Mouse (Mus musculus) hindbrain, embryonic 10.5 days (tissue): ENCODE measurements around the gene Tjap1. TPM values are rescaled to one million over a fixed set of nuclear protein-coding genes. Genes with fewer than 3 reads are reported as not detected.

Experiments
- DNase-seq: peaks from one replicate; pipeline ENCODE4 v3.0.0-alpha.2; 2017; ENCODE audit warnings: low spot score
- H3K27ac ChIP-seq: fragments of 300-500 bp; sonication (generic); 2 replicates; pipeline ENCODE4 v1.5.1; 2016; ENCODE audit warnings: mild to moderate bottlenecking, moderate library complexity
- H3K27me3 ChIP-seq: fragments of 300-500 bp; sonication (generic); 2 replicates; pipeline ENCODE4 v1.6.1; 2016; ENCODE audit warnings: mild to moderate bottlenecking; ENCODE audit not compliant: poor library complexity, insufficient read depth, severe bottlenecking
- H3K36me3 ChIP-seq: fragments of 300-500 bp; sonication (generic); 2 replicates; pipeline ENCODE4 v1.6.1; 2016; ENCODE audit warnings: mild to moderate bottlenecking, moderate library complexity
- H3K4me1 ChIP-seq: fragments of 300-500 bp; sonication (generic); replicated peaks from 2 replicates; pipeline ENCODE4 v1.6.1; 2016; ENCODE audit warnings: mild to moderate bottlenecking
- H3K4me3 ChIP-seq: fragments of 300-500 bp; sonication (generic); 2 replicates; pipeline ENCODE4 v1.5.1; 2016; ENCODE audit warnings: mild to moderate bottlenecking, moderate library complexity
- H3K9me3 ChIP-seq: fragments of 300-500 bp; sonication (generic); 2 replicates; pipeline ENCODE4 v1.6.1; 2016; ENCODE audit warnings: mild to moderate bottlenecking, moderate library complexity
- WGBS: fragments of 180-500 bp; shearing (Covaris S2); methylation state at CpG from one replicate; pipeline ENCODE4 v1.1.7; 2016; 5-methylcytosine and 5-hydroxymethylcytosine counted together
- polyA plus RNA-seq: library from polyadenylated mRNA; unstranded; fragments of >200 nt; fragmentation: Nextera tagmentation; extraction: Ambion mirVana; gene quantifications from 2 replicates; pipeline ENCODE4 v1.2.1, GENCODE M21; 2016

Tjap1 gene
- polyA plus RNA-seq, 1 experiment from 2014 or later, result 60.1 TPM

DNA sequence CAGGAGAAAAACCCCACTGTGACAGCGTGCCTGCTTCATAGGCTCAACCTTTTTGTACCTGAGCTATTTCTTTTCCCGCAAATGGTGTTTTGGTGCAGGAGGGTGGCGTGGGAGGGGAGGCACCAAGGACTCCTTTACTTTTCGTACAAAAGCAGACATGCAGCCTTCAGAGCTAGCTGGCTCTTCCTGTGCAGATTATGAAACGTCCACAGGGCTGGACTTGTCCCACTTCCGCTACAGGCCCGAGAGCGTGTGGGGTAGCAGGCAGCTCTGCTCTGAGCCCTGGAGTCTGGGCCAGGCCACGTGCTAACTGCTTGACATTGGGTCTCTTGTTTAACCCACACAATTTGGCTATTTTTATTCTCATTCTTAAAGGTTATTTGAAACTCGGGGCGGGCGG is 19.1 kb upstream of the Tjap1 start:
- Histone ChIP-seq H3K27me3 (peaks cover 50% of the 10 kb centered on the region), H3K9me3 (no peaks in the 10 kb centered on the region), H3K4me3 (no peak overlapping the region), H3K4me1 (peaks cover 33% of the 10 kb centered on the region), H3K27ac (no peak overlapping the region), H3K36me3 (0 out of 2 replicates have a peak, but pooled peaks cover 17% of the 10 kb centered on the region)
- WGBS, result 81% methylated on average over 12 of the region's 12 CpGs
- DNase-seq, result no peak

DNA sequence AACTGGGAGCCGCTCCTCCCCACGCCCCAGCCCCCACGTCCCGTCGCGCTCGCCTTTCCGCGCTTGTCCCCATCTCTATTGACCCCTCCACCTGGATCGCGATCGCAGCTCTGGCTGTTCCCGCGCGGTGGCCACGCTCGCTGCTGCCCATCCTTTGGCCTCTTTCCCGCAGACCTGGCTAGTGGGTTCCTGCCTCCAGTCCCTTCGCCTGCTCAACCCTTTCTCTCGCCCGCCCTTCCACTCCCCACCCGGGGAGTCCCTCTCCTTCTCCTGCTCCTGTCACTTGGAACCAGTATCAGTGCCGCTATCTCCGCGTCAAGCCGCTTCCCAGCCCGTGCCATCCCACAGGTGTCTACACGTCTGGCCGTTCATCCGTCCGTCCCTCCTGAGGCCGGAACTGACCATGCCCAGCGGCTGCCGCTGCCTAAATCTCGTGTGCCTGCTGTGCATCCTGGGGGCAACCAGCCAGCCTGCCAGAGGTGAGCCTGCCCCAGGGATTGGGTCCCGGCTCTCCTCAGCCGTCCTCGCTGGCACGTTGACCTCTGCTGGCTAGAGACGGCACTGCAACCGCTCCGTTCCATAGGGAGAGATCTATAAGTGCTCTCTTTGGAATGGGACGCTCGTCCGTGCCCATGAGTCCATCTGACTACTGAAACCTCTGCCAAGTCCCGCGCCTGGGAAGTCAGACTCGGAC is 15.5 kb upstream of the Tjap1 start:
- Histone ChIP-seq H3K27ac (0 out of 2 replicates have a peak overlapping the region, but pooled peaks have one; percentile 70), H3K9me3 (no peaks in the 10 kb centered on the region), H3K4me1 (peaks cover 28% of the 10 kb centered on the region), H3K4me3 (peak overlapping the region; percentile 70), H3K36me3 (0 out of 2 replicates have a peak, but pooled peaks cover 2% of the 10 kb centered on the region), H3K27me3 (peaks cover 81% of the 10 kb centered on the region)
- under 1% methylated on average over 48 of the region's 48 CpGs for WGBS
- peak; percentile 93 for DNase-seq

DNA sequence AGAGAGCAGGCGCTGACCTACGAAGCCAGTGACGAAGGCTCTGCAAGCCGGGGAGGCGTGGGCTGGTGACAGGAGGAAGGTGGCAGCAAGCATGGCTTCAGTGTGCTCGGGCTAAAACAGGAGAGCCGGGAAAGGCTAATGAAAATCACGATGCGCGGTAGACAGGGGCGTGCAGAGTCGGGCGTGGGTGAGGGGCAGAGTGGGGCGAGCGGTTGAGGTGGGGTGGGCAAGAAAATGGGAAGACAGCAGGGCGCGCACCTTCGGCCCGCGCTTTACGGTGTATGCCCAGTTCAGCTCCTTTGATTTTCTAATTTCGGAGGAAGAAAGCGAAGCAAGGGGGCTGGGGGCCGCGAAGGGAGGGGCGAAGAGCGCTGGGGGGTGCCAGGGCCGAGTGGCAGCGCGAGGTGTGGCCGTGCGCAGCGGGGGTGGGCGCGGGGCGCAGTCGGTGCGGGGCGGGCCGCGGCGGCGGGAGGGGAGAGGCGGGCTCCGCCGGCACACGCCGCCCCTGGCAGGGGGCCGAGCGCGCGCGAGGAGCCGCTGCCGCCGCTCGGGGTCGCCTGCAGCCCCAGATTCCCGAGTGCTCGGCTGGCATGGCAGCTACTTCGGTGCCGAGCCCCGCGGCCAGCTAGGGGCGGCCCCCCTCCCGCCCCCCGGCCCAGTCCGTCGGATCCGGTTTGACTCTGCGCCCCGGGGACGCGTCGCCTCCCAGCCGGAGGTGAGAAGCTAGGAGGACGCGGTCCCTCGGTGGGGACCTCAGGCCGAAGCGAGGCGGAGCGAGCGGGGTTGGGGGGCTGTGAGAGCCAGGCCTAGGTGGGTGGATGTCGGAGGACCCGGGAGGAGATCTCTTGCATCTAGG is 14.8 kb upstream of the Tjap1 start, which contains the start of gene Dlk2:
Dlk2 (plus strand) TSS at position 58 of the 856 bp plus-strand sequence.
- DNase-seq, result peak; percentile 50
- H3K27ac ChIP-seq, result peak within 1 kb of the TSS; percentile 70
- H3K9me3 ChIP-seq, result no peaks in the 10 kb centered on the region
- H3K36me3 ChIP-seq, result no peaks in the 10 kb centered on the region
- peak within 1 kb of the TSS; percentile 70 for H3K4me3 ChIP-seq
- peaks cover 27% of the 10 kb centered on the region for H3K4me1 ChIP-seq
- WGBS, result under 1% methylated on average over 86 of the region's 86 CpGs
- H3K27me3 ChIP-seq, result peaks cover 88% of the 10 kb centered on the region

DNA sequence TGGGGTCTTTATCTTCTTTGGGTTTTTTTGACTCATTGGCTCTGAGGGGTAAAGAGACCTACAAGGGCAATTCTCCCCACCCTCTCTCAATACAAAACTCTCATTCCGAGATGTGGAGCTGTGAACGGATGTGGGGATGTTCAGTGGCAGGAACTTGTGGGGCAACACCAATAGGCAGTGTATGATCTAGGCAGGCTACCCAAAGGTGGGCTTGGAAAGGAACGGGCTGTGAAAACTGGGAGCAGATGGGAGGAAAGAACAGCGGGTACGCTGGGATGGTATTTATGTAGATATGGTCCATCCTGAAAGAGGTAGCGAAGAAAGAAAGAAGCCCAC is 14.2 kb upstream of the Tjap1 start:
- 15% methylated on average over 6 of the region's 6 CpGs for WGBS
- peak overlapping the region; percentile 70; the same call in 1 of the 2 replicates for H3K27ac ChIP-seq

GRCm38 (mm10) chr17:46296601-46297000 is 13.8 kb upstream of the Tjap1 start:
- peaks cover 27% of the 10 kb centered on the region for H3K4me1 ChIP-seq
- WGBS, result 51% methylated on average over 6 of the region's 6 CpGs
- H3K9me3 ChIP-seq, result no peaks in the 10 kb centered on the region
- no peak overlapping the region for H3K27ac ChIP-seq
- DNase-seq, result no peak
- H3K4me3 ChIP-seq, result peak overlapping the region; percentile 70; the same call in 1 of the 2 replicates
- no peaks in the 10 kb centered on the region for H3K36me3 ChIP-seq
- H3K27me3 ChIP-seq, result peaks cover 83% of the 10 kb centered on the region

More for the DNA sequence above, 14.2 kb upstream of the Tjap1 start:
- Histone ChIP-seq H3K4me1 (peaks cover 27% of the 10 kb centered on the region), H3K4me3 (peak overlapping the region; percentile 70), H3K36me3 (no peaks in the 10 kb centered on the region), H3K9me3 (no peaks in the 10 kb centered on the region), H3K27me3 (peaks cover 87% of the 10 kb centered on the region)
- no peak for DNase-seq

GRCm38 (mm10) chr17:46287678-46288095 is 4.9 kb upstream of the Tjap1 start:
- Histone ChIP-seq H3K27me3 (peaks cover 7% of the 10 kb centered on the region; the same call in 1 of the 2 replicates), H3K27ac (peak overlapping the region; percentile 66), H3K4me3 (no peak overlapping the region), H3K36me3 (no peaks in the 10 kb centered on the region), H3K9me3 (no peaks in the 10 kb centered on the region), H3K4me1 (peaks cover 36% of the 10 kb centered on the region)
- WGBS, result 68% methylated on average over 11 of the region's 11 CpGs
- peak; percentile 27 for DNase-seq

DNA sequence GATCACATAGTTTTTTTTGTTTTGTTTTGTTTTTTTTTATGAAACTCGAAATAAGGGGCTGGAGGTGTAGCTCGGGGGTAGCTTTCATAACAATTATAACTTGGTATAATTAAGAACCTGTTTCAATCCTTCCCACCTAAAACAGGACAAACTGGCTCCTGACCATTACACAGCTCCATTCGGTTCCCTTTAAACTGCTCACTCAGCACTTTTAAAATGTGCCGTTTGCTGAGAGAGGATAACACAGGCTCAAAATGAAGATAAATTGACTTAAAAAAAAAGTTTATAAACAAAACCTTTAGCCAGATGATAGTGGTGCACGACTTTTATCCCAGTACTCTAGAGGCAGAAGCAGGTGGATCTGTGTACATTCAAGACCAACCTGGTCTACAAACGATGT is 2.6 kb upstream of the Tjap1 start:
- 0 out of 2 replicates have a peak, but pooled peaks cover 3% of the 10 kb centered on the region for H3K27me3 ChIP-seq
- peaks cover 5% of the 10 kb centered on the region for H3K36me3 ChIP-seq
- H3K27ac ChIP-seq, result no peak overlapping the region
- H3K4me3 ChIP-seq, result no peak overlapping the region
- 78% methylated on average over 6 of the region's 6 CpGs for WGBS
- no peaks in the 10 kb centered on the region for H3K9me3 ChIP-seq
- peaks cover 55% of the 10 kb centered on the region for H3K4me1 ChIP-seq
- no peak for DNase-seq

GRCm38 (mm10) chr17:46284653-46285052 is 1.8 kb upstream of the Tjap1 start:
- no peaks in the 10 kb centered on the region for H3K9me3 ChIP-seq
- H3K27me3 ChIP-seq, result 0 out of 2 replicates have a peak, but pooled peaks cover 3% of the 10 kb centered on the region
- H3K27ac ChIP-seq, result peak overlapping the region; percentile 35; the same call in 1 of the 2 replicates
- H3K4me3 ChIP-seq, result no peak overlapping the region
- 49% methylated on average over 7 of the region's 7 CpGs for WGBS
- peaks cover 55% of the 10 kb centered on the region for H3K4me1 ChIP-seq
- peak; percentile 45 for DNase-seq
- peaks cover 13% of the 10 kb centered on the region for H3K36me3 ChIP-seq

DNA sequence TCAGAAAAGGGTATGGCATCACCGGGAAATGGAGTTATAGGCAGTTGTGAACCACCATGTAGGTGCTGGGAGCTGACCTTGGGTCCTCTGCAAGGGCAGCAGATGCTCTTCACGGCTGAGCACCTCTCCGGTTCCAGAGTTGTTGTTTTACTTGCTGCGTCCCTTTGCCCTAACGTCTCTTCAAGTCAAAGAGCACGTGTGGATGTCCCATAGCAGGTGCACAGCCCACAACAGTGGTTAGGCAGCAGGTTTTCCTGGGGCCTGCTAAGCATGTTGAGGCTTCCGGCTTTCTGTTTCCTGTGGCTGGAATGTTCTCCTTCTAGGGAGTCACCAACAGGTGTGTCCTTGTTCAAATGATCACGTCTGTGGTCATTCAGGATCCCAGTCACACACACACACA is 1.1 kb upstream of the Tjap1 start:
- Histone ChIP-seq H3K9me3 (no peaks in the 10 kb centered on the region), H3K27ac (peak overlapping the region; percentile 18; the same call in 1 of the 2 replicates), H3K4me3 (no peak overlapping the region), H3K36me3 (peaks cover 20% of the 10 kb centered on the region), H3K4me1 (peaks cover 55% of the 10 kb centered on the region), H3K27me3 (0 out of 2 replicates have a peak, but pooled peaks cover 3% of the 10 kb centered on the region)
- no peak for DNase-seq
- 89% methylated on average over 8 of the region's 8 CpGs for WGBS

GRCm38 (mm10) chr17:46283140-46283539 is 314 bp upstream of the Tjap1 start:
- Histone ChIP-seq H3K27ac (peak overlapping the region; percentile 90), H3K27me3 (0 out of 2 replicates have a peak, but pooled peaks cover 3% of the 10 kb centered on the region), H3K4me1 (peaks cover 58% of the 10 kb centered on the region), H3K4me3 (peak overlapping the region; percentile 86), H3K36me3 (peaks cover 28% of the 10 kb centered on the region), H3K9me3 (no peaks in the 10 kb centered on the region)
- no peak for DNase-seq
- 23% methylated on average over 9 of the region's 9 CpGs for WGBS

DNA sequence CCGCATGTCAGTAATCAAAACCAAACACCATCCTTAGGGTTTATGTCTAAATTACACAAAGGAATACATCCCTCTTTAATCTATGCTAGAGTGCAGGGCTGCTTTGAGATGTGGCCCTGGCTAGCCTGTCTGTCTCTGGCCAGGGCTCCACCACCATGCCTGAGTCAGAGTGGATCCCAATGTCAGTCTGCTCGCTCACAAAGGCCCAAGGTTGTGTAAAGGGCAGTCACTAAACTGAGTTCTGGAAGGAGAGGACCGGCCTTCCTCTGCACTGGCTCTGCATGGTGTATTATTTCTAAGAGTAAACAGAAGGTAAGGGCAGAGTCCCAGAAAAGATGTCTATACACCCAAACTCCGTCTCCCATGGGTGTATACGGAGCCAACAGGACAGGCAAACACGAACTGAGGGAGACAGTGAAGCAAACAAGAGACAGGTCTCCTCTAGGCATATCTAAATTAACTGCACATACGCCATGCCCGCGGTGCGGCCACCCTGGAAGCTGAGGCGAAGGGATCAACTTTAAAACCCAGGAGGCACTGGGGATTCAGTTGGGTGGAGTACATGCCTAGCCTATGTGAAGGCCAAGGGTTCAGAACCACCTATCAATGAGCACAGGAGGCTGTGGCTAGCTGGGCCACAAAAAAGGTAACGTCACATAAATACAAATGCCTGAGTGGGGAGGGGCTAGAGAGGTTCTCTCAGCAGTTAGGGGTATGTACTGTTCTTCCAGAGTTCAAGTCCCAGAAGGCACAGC is 4.6 kb downstream of the Tjap1 start:
- H3K4me1 ChIP-seq, result peaks cover 55% of the 10 kb centered on the region
- H3K9me3 ChIP-seq, result no peaks in the 10 kb centered on the region

GRCm38 (mm10) chr17:46277586-46277985 is 5.2 kb downstream of the Tjap1 start:
- Histone ChIP-seq H3K4me1 (peaks cover 52% of the 10 kb centered on the region), H3K27me3 (no peaks in the 10 kb centered on the region), H3K4me3 (no peak overlapping the region), H3K36me3 (peaks cover 73% of the 10 kb centered on the region), H3K9me3 (no peaks in the 10 kb centered on the region), H3K27ac (no peak overlapping the region)
- no peak for DNase-seq
- 72% methylated on average over 4 of the region's 4 CpGs for WGBS

More for the DNA sequence above, 4.6 kb downstream of the Tjap1 start:
- H3K27me3 ChIP-seq, result no peaks in the 10 kb centered on the region
- H3K27ac ChIP-seq, result no peak overlapping the region
- peaks cover 67% of the 10 kb centered on the region for H3K36me3 ChIP-seq
- 82% methylated on average over 12 of the region's 12 CpGs for WGBS
- H3K4me3 ChIP-seq, result no peak overlapping the region
- DNase-seq, result no peak
